Mouse (Mus musculus) natural killer cell, adult 2 months (primary cell): Measurements from ENCODE around the gene 2310022B05Rik.

ENCODE experiments used
- DNase-seq, 2 experiments: peaks; one replicate each; pipeline ENCODE4 v3.0.0; 2022; ENCODE audit warnings: low spot score in 2 of 2

Gene 2310022B05Rik

GRCm38 (mm10) chr8:124663112-124663873, at the start of gene 2310022B05Rik:
Gene 2310022B05Rik, minus strand, starts transcription at chr8:124663369.
- DNase-seq = peak; percentile 64 to 76

GRCm38 (mm10) chr8:124705823-124706222, 42.7 kb upstream of the 2310022B05Rik start:
- no peak for DNase-seq

- DNase-seq = no peak
These were observed 41.2 kb upstream of the 2310022B05Rik start for GRCm38 (mm10) chr8:124704376-124704775.

GRCm38 (mm10) chr8:124703526-124703925, 40.4 kb upstream of the 2310022B05Rik start:
- DNase-seq = no peak

GRCm38 (mm10) chr8:124702183-124702582, 39.0 kb upstream of the 2310022B05Rik start:
- no peak for DNase-seq

GRCm38 (mm10) chr8:124701023-124701422, 37.9 kb upstream of the 2310022B05Rik start:
- DNase-seq = peak; percentile 50 to 71

GRCm38 (mm10) chr8:124700271-124700670, 37.1 kb upstream of the 2310022B05Rik start:
- no peak for DNase-seq

- no peak for DNase-seq
These were observed 32.4 kb upstream of the 2310022B05Rik start for GRCm38 (mm10) chr8:124695424-124696100.

GRCm38 (mm10) chr8:124691706-124692105, 28.5 kb upstream of the 2310022B05Rik start:
- DNase-seq = no peak

- no peak for DNase-seq
These were observed 25.7 kb upstream of the 2310022B05Rik start for GRCm38 (mm10) chr8:124688899-124689298.

GRCm38 (mm10) chr8:124682218-124682617, 19.0 kb upstream of the 2310022B05Rik start:
- no peak for DNase-seq

- DNase-seq = no peak
These were observed 18.6 kb upstream of the 2310022B05Rik start for GRCm38 (mm10) chr8:124681792-124682157.

GRCm38 (mm10) chr8:124681077-124681791, 18.1 kb upstream of the 2310022B05Rik start:
- no peak for DNase-seq

GRCm38 (mm10) chr8:124678246-124678645, 15.1 kb upstream of the 2310022B05Rik start:
- no peak for DNase-seq

- peak in 1 of 2 experiments; percentile 15 for DNase-seq
These were observed 14.3 kb upstream of the 2310022B05Rik start for GRCm38 (mm10) chr8:124677486-124677885.

GRCm38 (mm10) chr8:124677078-124677477, 13.9 kb upstream of the 2310022B05Rik start:
- no peak for DNase-seq

GRCm38 (mm10) chr8:124676661-124677060, 13.5 kb upstream of the 2310022B05Rik start:
- DNase-seq = no peak

GRCm38 (mm10) chr8:124672345-124672744, 9.2 kb upstream of the 2310022B05Rik start:
- no peak for DNase-seq

- no peak for DNase-seq
These were observed 5.6 kb upstream of the 2310022B05Rik start for GRCm38 (mm10) chr8:124668798-124669197.

GRCm38 (mm10) chr8:124664414-124664813, 1.2 kb upstream of the 2310022B05Rik start:
- no peak for DNase-seq

GRCm38 (mm10) chr8:124663874-124664230, 683 bp upstream of the 2310022B05Rik start:
- no peak for DNase-seq

- no peak for DNase-seq
These were observed 590 bp downstream of the 2310022B05Rik start for GRCm38 (mm10) chr8:124662446-124663111.
